Mouse (Mus musculus) heart, embryonic 13.5 days (tissue): ENCODE measurements at regions not wholly inside any gene's neighbourhood (a gene's known extent, or its start where the extent isn't known, plus 50 kb on each side); places are given as distances from the start of the nearest gene placed in this dataset.

Source experiments
- ATAC-seq: fragments of 200-750 bp; cut with Nextera tagmentation; 2 replicates; pipeline ENCODE4 v1.8.0; 2017; ENCODE audit warnings: moderate TSS enrichment; ENCODE audit not compliant: insufficient number of reproducible peaks, low FRiP score, low TSS enrichment; ENCODE audit errors: extremely low read depth
- H3K27ac ChIP-seq: fragments of 300-500 bp; sonication (generic); replicated peaks from 2 replicates; pipeline ENCODE4 v1.5.1; 2015; ENCODE audit warnings: moderate library complexity, mild to moderate bottlenecking, inconsistent platforms
- H3K27me3 ChIP-seq: fragments of 300-500 bp; sonication (generic); replicated peaks from 2 replicates; pipeline ENCODE4 v1.6.1; 2015; ENCODE audit warnings: mild to moderate bottlenecking, inconsistent platforms
- H3K36me3 ChIP-seq: fragments of 300-500 bp; sonication (generic); 2 replicates; pipeline ENCODE4 v1.6.1; 2015; ENCODE audit warnings: mild to moderate bottlenecking, inconsistent platforms
- H3K4me1 ChIP-seq: fragments of 300-500 bp; sonication (generic); 2 replicates; pipeline ENCODE4 v1.6.1; 2015; ENCODE audit warnings: inconsistent platforms
- H3K4me2 ChIP-seq: fragments of 300-500 bp; sonication (generic); 2 replicates; pipeline ENCODE4 v1.6.1; 2015; ENCODE audit warnings: inconsistent platforms, mild to moderate bottlenecking, moderate library complexity
- H3K4me3 ChIP-seq: fragments of 300-500 bp; sonication (generic); 2 replicates; pipeline ENCODE4 v1.5.1; 2015; ENCODE audit warnings: moderate library complexity, mild to moderate bottlenecking, inconsistent platforms
- H3K9ac ChIP-seq: fragments of 300-500 bp; sonication (generic); 2 replicates; pipeline ENCODE4 v1.6.1; 2015; ENCODE audit warnings: inconsistent platforms, mild to moderate bottlenecking, moderate library complexity
- H3K9me3 ChIP-seq: fragments of 300-500 bp; sonication (generic); 2 replicates; pipeline ENCODE4 v1.6.1; 2016; ENCODE audit warnings: inconsistent platforms
- WGBS: fragments of 180-500 bp; shearing (Covaris S2); methylation state at CpG from one replicate; pipeline ENCODE4 v1.1.7; 2015; ENCODE audit warnings: mixed read lengths; 5-methylcytosine and 5-hydroxymethylcytosine counted together

GRCm38 (mm10) chr6:39283761-39284415 lies 77.3 kb upstream of the Kdm7a start:
- Histone ChIP-seq H3K36me3 (no peaks in the 10 kb centered on the region), H3K4me3 (no peak overlapping the region), H3K9me3 (no peaks in the 10 kb centered on the region), H3K4me2 (no peak overlapping the region), H3K4me1 (peaks cover 11% of the 10 kb centered on the region), H3K27ac (no peak overlapping the region), H3K27me3 (no peaks in the 10 kb centered on the region), H3K9ac (no peak overlapping the region)
- no peak for ATAC-seq
- 74% methylated on average over 9 of the region's 9 CpGs for WGBS

- H3K4me2 ChIP-seq, result no peak overlapping the region
- ATAC-seq, result no peak
These were observed 71.7 kb upstream of the Kdm7a start for GRCm38 (mm10) chr6:39278317-39278716.

GRCm38 (mm10) chr6:39274774-39275502 lies 68.3 kb upstream of the Kdm7a start:
- H3K4me1 ChIP-seq, result peaks cover 6% of the 10 kb centered on the region
- H3K4me3 ChIP-seq, result no peak overlapping the region
- no peaks in the 10 kb centered on the region for H3K27me3 ChIP-seq
- H3K36me3 ChIP-seq, result no peaks in the 10 kb centered on the region
- no peaks in the 10 kb centered on the region; the same call in 1 of the 2 replicates for H3K9me3 ChIP-seq
- WGBS, result 74% methylated on average over 12 of the region's 12 CpGs
- no peak overlapping the region for H3K27ac ChIP-seq
- H3K4me2 ChIP-seq, result no peak overlapping the region
- no peak overlapping the region for H3K9ac ChIP-seq
- no peak for ATAC-seq

More at GRCm38 (mm10) chr6:39278317-39278716, 71.7 kb upstream of the Kdm7a start:
- Histone ChIP-seq H3K4me3 (no peak overlapping the region), H3K9ac (no peak overlapping the region), H3K4me1 (peaks cover 6% of the 10 kb centered on the region), H3K36me3 (no peaks in the 10 kb centered on the region), H3K9me3 (no peaks in the 10 kb centered on the region; the same call in 1 of the 2 replicates), H3K27ac (no peak overlapping the region), H3K27me3 (no peaks in the 10 kb centered on the region)
- 81% methylated on average over 6 of the region's 6 CpGs for WGBS

- H3K27me3 ChIP-seq, result no peaks in the 10 kb centered on the region
- no peak for ATAC-seq
- no peaks in the 10 kb centered on the region for H3K36me3 ChIP-seq
- H3K27ac ChIP-seq, result no peak overlapping the region
- H3K9ac ChIP-seq, result no peak overlapping the region
- WGBS, result 90% methylated on average over 1 of the region's 1 CpGs
- H3K4me2 ChIP-seq, result no peak overlapping the region
- peaks cover 8% of the 10 kb centered on the region for H3K4me1 ChIP-seq
- no peak overlapping the region for H3K4me3 ChIP-seq
- H3K9me3 ChIP-seq, result no peaks in the 10 kb centered on the region; the same call in 1 of the 2 replicates
These were observed 66.8 kb upstream of the Kdm7a start for GRCm38 (mm10) chr6:39273427-39273826.

GRCm38 (mm10) chr6:39270457-39270856 lies 63.9 kb upstream of the Kdm7a start:
- Histone ChIP-seq H3K4me1 (peaks cover 8% of the 10 kb centered on the region), H3K4me3 (no peak overlapping the region), H3K9me3 (no peaks in the 10 kb centered on the region; the same call in 1 of the 2 replicates), H3K36me3 (no peaks in the 10 kb centered on the region), H3K27me3 (no peaks in the 10 kb centered on the region), H3K27ac (no peak overlapping the region), H3K4me2 (no peak overlapping the region), H3K9ac (no peak overlapping the region)
- WGBS, result 81% methylated on average over 1 of the region's 1 CpGs
- no peak for ATAC-seq

GRCm38 (mm10) chr6:39269706-39270105 lies 63.1 kb upstream of the Kdm7a start:
- 47% methylated on average over 5 of the region's 5 CpGs for WGBS
- Histone ChIP-seq H3K36me3 (no peaks in the 10 kb centered on the region), H3K27me3 (no peaks in the 10 kb centered on the region), H3K4me1 (peaks cover 8% of the 10 kb centered on the region), H3K4me3 (no peak overlapping the region), H3K9ac (no peak overlapping the region), H3K4me2 (no peak overlapping the region), H3K27ac (no peak overlapping the region), H3K9me3 (no peaks in the 10 kb centered on the region; the same call in 1 of the 2 replicates)
- ATAC-seq, result no peak

GRCm38 (mm10) chr6:39268647-39269428 lies 62.2 kb upstream of the Kdm7a start:
- H3K4me1 ChIP-seq, result peaks cover 16% of the 10 kb centered on the region
- H3K9me3 ChIP-seq, result no peaks in the 10 kb centered on the region; the same call in 1 of the 2 replicates
- H3K27ac ChIP-seq, result no peak overlapping the region
- no peaks in the 10 kb centered on the region for H3K27me3 ChIP-seq
- no peak overlapping the region for H3K9ac ChIP-seq
- 15% methylated on average over 8 of the region's 8 CpGs for WGBS
- no peak overlapping the region for H3K4me3 ChIP-seq
- no peak overlapping the region for H3K4me2 ChIP-seq
- no peaks in the 10 kb centered on the region for H3K36me3 ChIP-seq
- no peak for ATAC-seq

- H3K4me2 ChIP-seq, result no peak overlapping the region
- peaks cover 19% of the 10 kb centered on the region for H3K4me1 ChIP-seq
- H3K36me3 ChIP-seq, result no peaks in the 10 kb centered on the region
- H3K4me3 ChIP-seq, result no peak overlapping the region
- peak overlapping the region; percentile 53; the same call in 1 of the 2 replicates for H3K27ac ChIP-seq
- H3K9me3 ChIP-seq, result no peaks in the 10 kb centered on the region
- no peaks in the 10 kb centered on the region for H3K27me3 ChIP-seq
- 42% methylated on average over 4 of the region's 4 CpGs for WGBS
- no peak overlapping the region for H3K9ac ChIP-seq
- ATAC-seq, result no peak
These were observed 58.1 kb upstream of the Kdm7a start for GRCm38 (mm10) chr6:39264722-39265121.

GRCm38 (mm10) chr6:39263615-39264014 lies 57.0 kb upstream of the Kdm7a start:
- no peaks in the 10 kb centered on the region for H3K36me3 ChIP-seq
- H3K9me3 ChIP-seq, result no peaks in the 10 kb centered on the region
- ATAC-seq, result no peak
- H3K4me2 ChIP-seq, result no peak overlapping the region
- peaks cover 8% of the 10 kb centered on the region; the same call in 1 of the 2 replicates for H3K27me3 ChIP-seq
- H3K9ac ChIP-seq, result no peak overlapping the region
- H3K27ac ChIP-seq, result no peak overlapping the region
- no peak overlapping the region for H3K4me3 ChIP-seq
- peaks cover 18% of the 10 kb centered on the region for H3K4me1 ChIP-seq
- 67% methylated on average over 8 of the region's 8 CpGs for WGBS

GRCm38 (mm10) chr6:39261951-39262350 lies 55.4 kb upstream of the Kdm7a start:
- no peaks in the 10 kb centered on the region for H3K36me3 ChIP-seq
- no peaks in the 10 kb centered on the region for H3K9me3 ChIP-seq
- H3K9ac ChIP-seq, result no peak overlapping the region
- WGBS, result 65% methylated on average over 8 of the region's 8 CpGs
- H3K27ac ChIP-seq, result no peak overlapping the region
- no peak for ATAC-seq
- no peak overlapping the region for H3K4me3 ChIP-seq
- H3K27me3 ChIP-seq, result peaks cover 11% of the 10 kb centered on the region; the same call in 1 of the 2 replicates
- no peak overlapping the region for H3K4me2 ChIP-seq
- peaks cover 26% of the 10 kb centered on the region for H3K4me1 ChIP-seq

GRCm38 (mm10) chr6:39260480-39260879 lies 53.9 kb upstream of the Kdm7a start:
- no peak overlapping the region for H3K27ac ChIP-seq
- no peak overlapping the region for H3K4me2 ChIP-seq
- H3K4me3 ChIP-seq, result no peak overlapping the region
- 87% methylated on average over 4 of the region's 4 CpGs for WGBS
- H3K4me1 ChIP-seq, result peaks cover 31% of the 10 kb centered on the region
- no peaks in the 10 kb centered on the region for H3K36me3 ChIP-seq
- no peak overlapping the region for H3K9ac ChIP-seq
- ATAC-seq, result no peak
- no peaks in the 10 kb centered on the region for H3K9me3 ChIP-seq
- H3K27me3 ChIP-seq, result peaks cover 21% of the 10 kb centered on the region
